ENCODE assay signal across 24 mouse cellular contexts in the genomic region with DNA sequence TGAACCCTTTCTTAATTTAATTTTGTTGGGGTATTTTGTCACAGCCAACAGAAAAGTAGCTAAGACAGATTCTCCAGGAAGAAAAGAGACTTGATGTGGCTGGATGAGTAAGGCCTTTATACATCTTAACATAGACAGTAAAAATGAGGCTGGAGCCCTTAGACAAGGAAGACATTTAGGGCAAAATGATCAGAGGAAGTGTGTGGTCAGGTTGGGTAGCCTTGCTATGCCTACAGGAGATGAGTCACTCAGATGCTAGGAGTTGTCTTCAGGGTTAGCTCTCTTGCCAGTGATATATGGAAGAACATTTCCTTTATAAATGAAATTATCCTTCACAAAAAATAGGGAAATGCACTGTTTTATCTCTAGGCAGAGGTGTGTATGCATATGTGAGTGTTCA.
"Had no signal": no experiment of that assay in that cellular context is flagged by ENCODE, and none has a peak within 500 bp of the region (broad histone marks: within the 10 kb centered on the region; RNA-seq: fewer than 3 reads in every experiment).

No protein-coding gene starts in this region.

- H3K9me3 ChIP-seq: heart, embryonic 10.5 days; hindbrain, embryonic 13.5 days; hindbrain, embryonic 15.5 days; limb, embryonic 13.5 days; limb, embryonic 15.5 days; liver, embryonic 12.5 days had no signal

- ATAC-seq: hindbrain, postnatal 0 days; intestine, embryonic 16.5 days; liver, embryonic 12.5 days had no signal

- DNase-seq: gastrocnemius, adult 2 months; gastrocnemius, postnatal 10 days; gastrocnemius, postnatal 25 days; heart, adult 11 months; heart, adult 2 months; heart, postnatal 10 days; heart, postnatal 36 days; kidney, adult 11 months; kidney, adult 2 months; kidney, postnatal 10 days; kidney, postnatal 25 days; kidney, postnatal 4 days had no signal

- H3K27ac ChIP-seq: gastrocnemius, adult 2 months; heart, adult 2 months; heart, embryonic 10.5 days; hindbrain, embryonic 15.5 days; hindbrain, postnatal 0 days; layer of hippocampus, adult 2 months; left cerebral cortex, adult 2 months; limb, embryonic 13.5 days; limb, embryonic 15.5 days; liver, embryonic 12.5 days; liver, embryonic 14.5 days had no signal

- H3K9ac ChIP-seq: heart, embryonic 12.5 days; hindbrain, embryonic 13.5 days; hindbrain, embryonic 15.5 days; limb, embryonic 13.5 days; limb, embryonic 15.5 days; liver, embryonic 12.5 days; liver, embryonic 14.5 days had no signal

- H3K4me1 ChIP-seq: limb, embryonic 13.5 days; limb, embryonic 15.5 days had no signal

- H3K4me3 ChIP-seq: gastrocnemius, adult 2 months; heart, adult 2 months; heart, embryonic 10.5 days; heart, embryonic 12.5 days; hindbrain, embryonic 13.5 days; hindbrain, embryonic 15.5 days; layer of hippocampus, adult 2 months; left cerebral cortex, adult 2 months; limb, embryonic 13.5 days; limb, embryonic 15.5 days; liver, embryonic 12.5 days had no signal

- H3K36me3 ChIP-seq: heart, embryonic 10.5 days; heart, embryonic 12.5 days; hindbrain, embryonic 13.5 days; hindbrain, embryonic 15.5 days; limb, embryonic 13.5 days; limb, embryonic 15.5 days; liver, embryonic 12.5 days had no signal

- H3K27me3 ChIP-seq: heart, embryonic 12.5 days; hindbrain, embryonic 13.5 days; hindbrain, embryonic 15.5 days; limb, embryonic 13.5 days; limb, embryonic 15.5 days; liver, embryonic 12.5 days had no signal
